Mouse (Mus musculus): ENCODE measurements around the gene Kcng1.

GRCm38 (mm10) chr2:168268033-168268432, 13.5 kb downstream of the Kcng1 start:
- no peak for TF ChIP-seq POLR2A (IDR thresholded peaks at IDR 0.05; ENCODE audit: borderline replicate concordance, extremely low read depth, insufficient read depth, insufficient read length, poor library complexity, severe bottlenecking)
- peak; percentile 56; the same call in 1 of the 2 replicates for TF ChIP-seq CTCF (IDR thresholded peaks at IDR 0.05; ENCODE audit: borderline replicate concordance, extremely low read depth, insufficient read depth, insufficient read length)

All from brain, embryonic 14.5 days (tissue).